Mouse (Mus musculus): Measurements from ENCODE around the gene Tamm41. TPM values are rescaled to one million over a fixed set of nuclear protein-coding genes. Genes with fewer than 3 reads are reported as not detected.
A peak's percentile ranks its signal among the peaks of the same experiment; 100 is the strongest.

The Tamm41 gene
- total RNA-seq (2021): 1 to 10 TPM; 7.2 to 7.9 TPM
- long read RNA-seq, experiment 1, transcript Tamm41-201 (8 exons, 1,168 nt): major isoform, 11 of 12 reads
- long read RNA-seq, experiment 1, partial matches to known transcripts: 0 of 12 reads
- long read RNA-seq, experiment 1, other reads (novel, unspliced or antisense): 1 of 12 reads
- long read RNA-seq, experiment 2, transcript Tamm41-201 (8 exons, 1,168 nt): major isoform, 15 of 16 reads
- long read RNA-seq, experiment 2, partial matches to known transcripts: 0 of 16 reads
- long read RNA-seq, experiment 2, other reads (novel, unspliced or antisense): 1 of 16 reads

- DNase-seq: peak; percentile 77
Observed at GRCm38 (mm10) chr6:115037103-115038094, at the start of gene Tamm41. TSS of gene Tamm41 (minus strand) at chr6:115037876.

DNA sequence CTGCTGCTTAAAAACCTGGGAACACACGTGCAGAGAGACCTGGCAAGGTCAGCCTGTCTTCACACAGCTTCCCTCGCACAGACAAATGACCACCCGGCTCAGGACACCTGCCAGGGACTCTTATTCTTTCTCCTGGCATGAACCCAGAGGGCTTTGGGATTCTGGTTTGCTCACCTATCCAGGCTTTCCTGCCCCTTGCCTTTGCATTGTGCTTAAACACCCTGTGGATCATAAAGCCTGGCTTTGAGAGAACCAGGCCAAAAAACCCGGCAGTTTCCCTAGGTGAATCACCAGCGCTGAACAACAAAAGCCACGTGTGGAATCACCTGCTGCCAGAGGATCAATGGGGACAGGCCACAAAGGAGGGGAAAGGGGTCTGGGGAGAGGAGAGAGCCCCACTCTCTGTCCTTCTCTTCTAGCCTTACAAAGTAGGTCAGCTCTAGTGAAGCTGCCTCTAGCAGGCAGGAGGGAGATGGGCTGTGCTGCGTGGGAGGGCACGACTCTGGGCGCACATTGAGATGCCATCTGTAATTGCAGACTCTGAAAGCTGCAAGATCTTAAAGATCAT is 47.7 kb upstream of the Tamm41 start:
- no peak for DNase-seq

DNA sequence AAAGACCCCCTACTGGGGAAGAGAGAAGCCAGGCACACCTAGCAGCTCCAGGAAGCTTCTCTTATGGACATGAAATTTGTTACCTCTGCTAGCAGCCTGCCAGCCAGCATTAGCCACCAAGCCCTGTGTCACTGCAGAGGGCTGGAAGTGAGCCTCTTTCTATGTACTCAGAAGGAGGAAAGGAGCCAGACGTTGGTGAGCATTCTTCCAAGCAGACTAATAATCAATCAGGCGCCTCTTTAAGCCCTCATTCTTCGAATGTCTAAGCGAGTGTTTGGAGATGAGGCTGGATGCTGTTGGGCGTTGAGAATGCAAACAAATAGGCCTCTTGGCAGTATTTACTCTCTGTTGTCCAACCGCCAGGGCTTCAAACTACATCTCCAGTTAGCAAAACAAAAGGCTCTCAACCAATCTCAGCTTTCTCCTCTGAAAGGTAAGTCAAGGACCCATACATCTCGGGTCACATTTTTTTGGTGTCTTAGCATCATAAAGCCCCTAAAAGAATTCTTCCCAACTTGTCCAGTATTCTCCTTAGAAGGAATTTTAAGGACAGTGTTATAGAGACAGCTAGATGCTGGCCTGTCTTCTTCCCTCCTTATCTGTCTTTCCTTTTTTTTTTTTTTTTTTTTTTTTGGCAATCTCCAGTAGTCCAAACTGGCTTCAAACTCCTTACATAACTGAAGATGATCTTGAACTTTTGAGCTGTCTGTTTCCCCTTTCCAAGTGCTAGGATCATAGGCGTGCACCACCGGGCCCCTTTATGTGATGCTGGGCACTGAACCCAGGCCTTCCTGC is 39.3 kb upstream of the Tamm41 start:
- no peak for DNase-seq

GRCm38 (mm10) chr6:115072024-115072423 is 34.3 kb upstream of the Tamm41 start:
- peak; percentile 41 for DNase-seq

DNA sequence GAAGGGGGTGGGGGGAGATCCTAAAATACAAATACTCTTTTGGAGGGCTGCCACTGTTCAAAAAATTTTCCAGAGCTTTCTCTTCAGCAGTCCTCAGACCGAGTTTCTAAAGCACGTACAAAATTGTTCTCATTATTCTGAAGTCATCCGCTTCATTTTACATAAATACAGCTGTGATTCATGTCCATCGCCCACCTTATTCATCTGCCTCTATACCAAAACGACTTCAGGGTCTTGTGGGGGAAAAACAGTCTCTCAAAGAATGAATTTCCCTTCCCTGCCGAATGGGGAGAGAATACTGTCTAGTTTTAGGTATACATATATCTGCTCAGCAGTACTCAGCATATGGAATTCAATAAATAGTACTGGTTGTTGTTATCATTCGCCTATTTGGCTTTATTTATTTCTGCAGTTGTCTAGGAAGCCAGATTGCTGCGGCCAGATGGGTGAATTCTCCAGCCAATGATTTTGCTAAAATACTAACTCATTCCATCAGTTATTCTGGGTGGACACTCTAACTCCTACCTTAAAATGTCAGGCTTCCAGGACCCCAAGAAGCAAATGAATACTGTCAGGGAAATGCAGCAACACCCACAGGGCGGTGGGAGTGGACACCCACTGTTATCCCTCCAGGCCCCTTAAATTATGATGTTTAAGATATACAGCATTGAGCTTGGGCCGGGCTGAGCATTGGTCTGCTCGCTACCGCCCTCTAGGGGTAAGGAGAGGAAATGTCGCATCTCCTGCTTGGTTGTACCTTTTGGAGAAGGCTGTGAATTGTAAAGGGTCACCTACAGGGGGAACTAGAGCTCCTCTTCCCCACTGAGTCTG is 27.9 kb upstream of the Tamm41 start:
- no peak for DNase-seq

GRCm38 (mm10) chr6:115062605-115063350 is 25.1 kb upstream of the Tamm41 start:
- no peak for DNase-seq

- no peak for DNase-seq
Observed at GRCm38 (mm10) chr6:115059227-115059626, 21.6 kb upstream of the Tamm41 start.

DNA sequence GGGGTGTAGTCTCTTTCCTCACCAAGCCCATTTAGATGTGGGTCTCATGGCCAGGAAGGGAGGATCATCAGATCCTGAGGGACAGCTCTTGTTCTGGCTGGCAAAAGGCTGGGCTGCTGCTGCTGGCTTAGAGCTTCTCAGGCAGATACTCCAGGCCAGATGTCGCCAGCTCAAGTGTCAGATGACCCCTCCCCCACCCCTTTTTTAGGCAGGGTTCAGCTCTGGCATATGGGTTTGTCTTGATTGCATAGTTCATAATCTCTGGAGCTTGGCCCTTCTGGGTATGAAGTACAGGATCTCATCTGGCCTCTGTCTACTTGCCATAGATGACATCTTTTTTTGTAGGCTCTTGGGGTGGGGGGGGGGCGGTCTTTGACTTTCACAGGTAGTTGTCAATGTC is 19.0 kb upstream of the Tamm41 start:
- DNase-seq: peak; percentile 9

DNA sequence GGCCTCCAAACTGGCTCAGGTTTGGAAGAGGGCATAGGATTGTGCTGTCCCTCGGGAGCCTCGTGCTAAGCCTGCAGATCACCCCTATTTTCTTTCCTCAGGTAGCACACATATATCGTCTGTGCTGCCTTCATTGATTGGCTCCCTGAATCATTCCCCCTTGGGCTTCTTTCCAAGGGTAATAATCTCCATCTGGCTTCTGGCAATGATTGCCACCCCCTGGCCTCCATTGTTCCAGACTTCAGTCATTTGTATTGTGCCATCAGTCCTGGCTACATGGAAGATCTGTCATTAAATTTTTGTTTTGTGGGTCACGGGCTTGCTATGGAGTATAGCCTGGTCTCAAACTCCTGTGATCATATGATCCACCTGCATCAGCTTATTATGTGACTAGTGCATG is 17.8 kb upstream of the Tamm41 start:
- DNase-seq: no peak

DNA sequence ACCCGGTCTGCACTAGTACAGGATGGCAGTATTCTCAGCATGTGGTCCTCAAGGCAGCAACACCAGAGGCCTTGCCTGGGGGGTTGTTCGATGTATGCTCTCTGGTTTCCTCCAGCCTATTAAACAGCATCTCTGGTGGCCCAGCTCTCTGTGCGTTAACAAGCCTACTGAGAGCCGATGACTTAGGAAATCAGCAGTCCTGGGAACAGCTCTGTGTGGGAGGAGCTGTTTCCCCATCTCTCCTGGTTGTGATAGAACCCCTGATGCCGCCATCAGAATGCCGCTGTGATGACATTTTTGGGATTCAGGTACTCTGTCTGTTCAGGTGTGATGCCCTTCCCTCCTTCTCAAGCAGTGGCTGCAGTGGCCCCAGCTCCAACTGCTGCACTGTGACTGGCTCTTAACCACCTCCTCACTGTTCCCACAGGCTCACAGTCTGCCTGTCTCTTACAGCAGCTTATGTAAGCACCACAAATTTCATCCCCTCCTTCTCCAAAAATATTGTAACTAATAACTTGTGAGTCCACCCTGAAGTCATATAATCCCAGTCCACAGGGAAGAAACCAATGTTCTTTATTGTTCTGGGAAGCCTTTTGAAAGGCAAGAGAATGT is 14.0 kb upstream of the Tamm41 start:
- no peak for DNase-seq

GRCm38 (mm10) chr6:115049015-115049414 is 11.3 kb upstream of the Tamm41 start:
- no peak for DNase-seq

DNA sequence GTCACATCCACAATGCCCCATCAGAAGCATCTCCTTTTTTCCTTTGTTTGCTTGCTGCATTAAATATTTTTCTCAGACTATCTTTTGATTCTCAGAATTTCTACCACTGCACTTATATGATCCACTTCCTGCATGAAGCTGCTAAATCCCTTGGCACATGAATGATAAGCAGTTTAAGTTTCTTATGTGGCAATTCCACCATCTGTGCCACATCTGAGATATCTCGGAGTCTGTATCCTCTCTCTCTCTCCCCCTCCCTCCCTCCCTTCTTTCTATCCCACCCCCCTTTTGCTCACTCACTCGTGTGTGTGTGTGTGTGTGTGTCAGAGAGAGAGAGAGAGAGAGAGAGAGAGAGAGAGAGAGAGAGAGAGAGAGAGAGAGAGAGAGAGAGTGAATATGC is 10.1 kb upstream of the Tamm41 start:
- DNase-seq: no peak

GRCm38 (mm10) chr6:115046064-115046463 is 8.4 kb upstream of the Tamm41 start:
- DNase-seq: no peak

GRCm38 (mm10) chr6:115044709-115045108 is 7.0 kb upstream of the Tamm41 start:
- DNase-seq: no peak

- DNase-seq: no peak
Observed at GRCm38 (mm10) chr6:115043657-115044500, 6.2 kb upstream of the Tamm41 start.

DNA sequence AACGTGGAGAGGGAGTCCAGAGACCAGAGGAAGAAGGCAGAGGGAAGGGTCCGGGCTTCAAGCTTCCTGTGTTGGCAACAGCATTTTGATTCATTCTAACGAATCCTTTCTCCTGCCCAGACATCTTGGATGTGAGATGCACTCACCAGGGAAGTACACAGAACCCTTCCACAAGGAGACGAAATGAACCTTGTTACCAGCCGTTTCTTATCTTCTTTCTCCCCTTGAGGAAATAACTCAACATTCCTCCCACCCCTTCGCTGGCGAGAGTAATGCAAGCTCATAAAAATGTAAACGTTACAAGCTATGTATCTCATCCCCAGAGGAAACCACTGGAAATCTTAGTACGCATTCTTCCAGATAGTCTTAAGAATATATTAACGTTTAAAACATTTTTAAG is 4.9 kb upstream of the Tamm41 start:
- DNase-seq: no peak

GRCm38 (mm10) chr6:115033441-115033840 is 4.2 kb downstream of the Tamm41 start:
- DNase-seq: no peak

DNA sequence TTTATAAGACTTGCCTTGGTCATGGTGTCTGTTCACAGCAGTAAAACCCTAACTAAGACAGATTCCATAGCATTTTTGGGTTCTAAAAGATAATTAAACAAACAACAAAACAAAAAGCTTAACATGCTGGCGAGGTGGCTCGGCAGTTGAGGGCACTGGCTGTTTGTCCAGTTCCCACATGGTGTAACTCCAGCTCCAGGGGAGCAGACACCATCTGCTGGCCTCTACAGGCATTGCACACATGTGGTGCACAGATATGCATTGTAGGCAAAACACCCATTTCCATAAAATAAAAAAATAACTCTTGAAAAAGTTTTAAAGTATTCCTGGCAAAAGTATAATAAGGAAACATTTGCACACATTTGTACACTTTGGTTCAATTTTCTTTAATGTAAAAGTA is 7.6 kb downstream of the Tamm41 start:
- DNase-seq: no peak

DNA sequence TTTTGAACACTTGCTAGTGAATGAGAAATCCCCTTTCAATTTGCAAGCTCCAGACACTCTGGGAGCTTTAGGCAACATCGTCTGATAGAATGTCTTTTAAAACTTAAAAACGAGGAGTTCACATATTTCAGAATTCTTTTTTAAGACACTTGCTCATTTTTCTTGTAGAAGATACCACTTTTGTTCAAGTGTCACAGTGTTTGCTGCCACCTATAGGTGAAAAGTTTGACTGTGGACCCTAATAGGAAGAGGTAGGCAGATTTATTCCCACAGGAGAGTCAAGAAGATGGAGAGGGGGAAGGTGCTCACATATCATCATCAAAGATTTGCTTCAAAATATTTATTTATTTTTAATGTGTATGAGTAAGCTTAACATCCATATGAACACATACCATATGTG is 8.4 kb downstream of the Tamm41 start:
- DNase-seq: no peak

All from gastrocnemius, postnatal 25 days (tissue).